Mouse (Mus musculus) hindbrain, embryonic 16.5 days (tissue): ENCODE measurements around the gene Map2k4. TPM values are rescaled to one million over a fixed set of nuclear protein-coding genes. Genes with fewer than 3 reads are reported as not detected.

ENCODE experiments used
- ATAC-seq: fragments of 200-750 bp; cut with Nextera tagmentation; 2 replicates; pipeline ENCODE4 v1.8.0; 2017; ENCODE audit warnings: moderate TSS enrichment, moderate library complexity
- H3K27ac ChIP-seq: fragments of 300-500 bp; sonication (generic); 2 replicates; pipeline ENCODE4 v1.5.1; 2014; ENCODE audit warnings: low read depth, mild to moderate bottlenecking, control low read depth, low read length, moderate library complexity
- H3K27me3 ChIP-seq: fragments of 300-500 bp; sonication (generic); replicated peaks from 2 replicates; pipeline ENCODE4 v1.6.1; 2014; ENCODE audit warnings: low read length; ENCODE audit not compliant: control insufficient read depth, insufficient read depth
- H3K36me3 ChIP-seq: fragments of 300-500 bp; sonication (generic); 2 replicates; pipeline ENCODE4 v1.6.1; 2014; ENCODE audit warnings: mild to moderate bottlenecking, low read length, moderate library complexity, mixed read lengths; ENCODE audit not compliant: control insufficient read depth, insufficient read depth
- H3K4me1 ChIP-seq: fragments of 300-500 bp; sonication (generic); 2 replicates; pipeline ENCODE4 v1.6.1; 2014; ENCODE audit warnings: low read depth, low read length; ENCODE audit not compliant: control insufficient read depth, insufficient read depth
- H3K4me2 ChIP-seq: fragments of 300-500 bp; sonication (generic); 2 replicates; pipeline ENCODE4 v1.6.1; 2014; ENCODE audit warnings: mild to moderate bottlenecking, low read length, control low read depth, moderate library complexity
- H3K4me3 ChIP-seq: fragments of 300-500 bp; sonication (generic); 2 replicates; pipeline ENCODE4 v1.5.1; 2014; ENCODE audit warnings: mild to moderate bottlenecking, low read length, control low read depth, moderate library complexity
- H3K9ac ChIP-seq: fragments of 300-500 bp; sonication (generic); 2 replicates; pipeline ENCODE4 v1.6.1; 2014; ENCODE audit warnings: low read depth, mild to moderate bottlenecking, control low read depth, low read length, moderate library complexity
- H3K9me3 ChIP-seq: fragments of 300-500 bp; sonication (generic); 2 replicates; pipeline ENCODE4 v1.6.1; 2014; ENCODE audit warnings: mild to moderate bottlenecking, low read length, moderate library complexity; ENCODE audit not compliant: control insufficient read depth
- WGBS: fragments of 180-500 bp; shearing (Covaris S2); extraction: QIAGEN DNeasy Blood & Tissue Kit; methylation state at CpG from one replicate; pipeline ENCODE4 v1.1.7; 2014; 5-methylcytosine and 5-hydroxymethylcytosine counted together
- polyA plus RNA-seq: library from polyadenylated mRNA; unstranded; fragments of >200 nt; fragmentation: Nextera tagmentation; extraction: Ambion mirVana; gene quantifications from 2 replicates; pipeline ENCODE4 v1.2.1, GENCODE M21; 2015

The Map2k4 gene
- polyA plus RNA-seq, 1 experiment from 2014 or later: 118 TPM

GRCm38 (mm10) chr11:65779578-65779977, 8.5 kb downstream of the Map2k4 start:
- H3K4me1 ChIP-seq: peaks cover 5% of the 10 kb centered on the region
- H3K27ac ChIP-seq: no peak overlapping the region
- WGBS: 95% methylated on average over 1 of the region's 1 CpGs
- H3K9ac ChIP-seq: no peak overlapping the region
- H3K9me3 ChIP-seq: no peaks in the 10 kb centered on the region
- H3K27me3 ChIP-seq: no peaks in the 10 kb centered on the region
- ATAC-seq: no peak
- H3K36me3 ChIP-seq: 0 out of 2 replicates have a peak, but pooled peaks cover 3% of the 10 kb centered on the region
- H3K4me2 ChIP-seq: no peak overlapping the region
- no peak overlapping the region for H3K4me3 ChIP-seq

GRCm38 (mm10) chr11:65779066-65779465, 9.0 kb downstream of the Map2k4 start:
- Histone ChIP-seq H3K4me1 (peaks cover 5% of the 10 kb centered on the region), H3K27me3 (no peaks in the 10 kb centered on the region), H3K4me3 (no peak overlapping the region), H3K36me3 (0 out of 2 replicates have a peak, but pooled peaks cover 3% of the 10 kb centered on the region), H3K27ac (no peak overlapping the region), H3K9me3 (no peaks in the 10 kb centered on the region), H3K9ac (no peak overlapping the region), H3K4me2 (no peak overlapping the region)
- WGBS: 81% methylated on average over 1 of the region's 1 CpGs
- no peak for ATAC-seq

- H3K36me3 ChIP-seq: 0 out of 2 replicates have a peak, but pooled peaks cover 3% of the 10 kb centered on the region
- no peak overlapping the region for H3K27ac ChIP-seq
- H3K9me3 ChIP-seq: no peaks in the 10 kb centered on the region
- no peak overlapping the region for H3K9ac ChIP-seq
- H3K4me1 ChIP-seq: peaks cover 5% of the 10 kb centered on the region
- WGBS: 81% methylated on average over 5 of the region's 5 CpGs
- no peak overlapping the region for H3K4me3 ChIP-seq
- no peaks in the 10 kb centered on the region for H3K27me3 ChIP-seq
- no peak overlapping the region for H3K4me2 ChIP-seq
- ATAC-seq: no peak
Measured at GRCm38 (mm10) chr11:65777810-65778209, 10.3 kb downstream of the Map2k4 start.

- no peak overlapping the region for H3K27ac ChIP-seq
- H3K27me3 ChIP-seq: no peaks in the 10 kb centered on the region
- no peak overlapping the region for H3K4me2 ChIP-seq
- no peaks in the 10 kb centered on the region for H3K9me3 ChIP-seq
- WGBS: 62% methylated on average over 2 of the region's 2 CpGs
- no peak overlapping the region for H3K9ac ChIP-seq
- H3K4me3 ChIP-seq: no peak overlapping the region
- no peak for ATAC-seq
- peaks cover 5% of the 10 kb centered on the region for H3K4me1 ChIP-seq
- H3K36me3 ChIP-seq: 0 out of 2 replicates have a peak, but pooled peaks cover 3% of the 10 kb centered on the region
Measured at GRCm38 (mm10) chr11:65776906-65777611, 11.0 kb downstream of the Map2k4 start.

GRCm38 (mm10) chr11:65773946-65774656, 14.0 kb downstream of the Map2k4 start:
- no peak overlapping the region for H3K4me2 ChIP-seq
- H3K36me3 ChIP-seq: no peaks in the 10 kb centered on the region
- no peaks in the 10 kb centered on the region for H3K9me3 ChIP-seq
- no peak overlapping the region for H3K9ac ChIP-seq
- ATAC-seq: no peak
- no peak overlapping the region for H3K4me3 ChIP-seq
- H3K4me1 ChIP-seq: peaks cover 5% of the 10 kb centered on the region
- H3K27me3 ChIP-seq: no peaks in the 10 kb centered on the region
- WGBS: 78% methylated on average over 6 of the region's 6 CpGs
- H3K27ac ChIP-seq: no peak overlapping the region

- no peak for ATAC-seq
- 81% methylated on average over 2 of the region's 2 CpGs for WGBS
- Histone ChIP-seq H3K4me3 (no peak overlapping the region), H3K4me1 (peaks cover 5% of the 10 kb centered on the region), H3K27ac (no peak overlapping the region), H3K4me2 (no peak overlapping the region), H3K9me3 (no peaks in the 10 kb centered on the region), H3K9ac (no peak overlapping the region), H3K27me3 (no peaks in the 10 kb centered on the region), H3K36me3 (no peaks in the 10 kb centered on the region)
Measured at GRCm38 (mm10) chr11:65773535-65773934, 14.6 kb downstream of the Map2k4 start.

GRCm38 (mm10) chr11:65771546-65771945, 16.6 kb downstream of the Map2k4 start:
- Histone ChIP-seq H3K4me3 (no peak overlapping the region), H3K27me3 (no peaks in the 10 kb centered on the region), H3K4me1 (peaks cover 2% of the 10 kb centered on the region; the same call in 1 of the 2 replicates), H3K4me2 (no peak overlapping the region), H3K36me3 (no peaks in the 10 kb centered on the region), H3K9ac (no peak overlapping the region), H3K9me3 (no peaks in the 10 kb centered on the region), H3K27ac (no peak overlapping the region)
- no peak for ATAC-seq
- 91% methylated on average over 1 of the region's 1 CpGs for WGBS

GRCm38 (mm10) chr11:65769990-65770389, 18.1 kb downstream of the Map2k4 start:
- no peaks in the 10 kb centered on the region for H3K36me3 ChIP-seq

GRCm38 (mm10) chr11:65768445-65768844, 19.7 kb downstream of the Map2k4 start:
- Histone ChIP-seq H3K36me3 (no peaks in the 10 kb centered on the region), H3K4me1 (peaks cover 2% of the 10 kb centered on the region; the same call in 1 of the 2 replicates), H3K4me2 (no peak overlapping the region), H3K4me3 (no peak overlapping the region), H3K27ac (no peak overlapping the region), H3K9ac (no peak overlapping the region), H3K9me3 (no peaks in the 10 kb centered on the region), H3K27me3 (no peaks in the 10 kb centered on the region)
- no peak for ATAC-seq

More at GRCm38 (mm10) chr11:65769990-65770389, 18.1 kb downstream of the Map2k4 start:
- Histone ChIP-seq H3K9me3 (no peaks in the 10 kb centered on the region), H3K4me3 (no peak overlapping the region), H3K9ac (no peak overlapping the region), H3K4me1 (peaks cover 2% of the 10 kb centered on the region; the same call in 1 of the 2 replicates), H3K27me3 (no peaks in the 10 kb centered on the region), H3K4me2 (no peak overlapping the region), H3K27ac (no peak overlapping the region)
- ATAC-seq: no peak
- WGBS: 74% methylated on average over 5 of the region's 5 CpGs
